Mouse (Mus musculus): ENCODE results near the gene Khdrbs2.

DNA sequence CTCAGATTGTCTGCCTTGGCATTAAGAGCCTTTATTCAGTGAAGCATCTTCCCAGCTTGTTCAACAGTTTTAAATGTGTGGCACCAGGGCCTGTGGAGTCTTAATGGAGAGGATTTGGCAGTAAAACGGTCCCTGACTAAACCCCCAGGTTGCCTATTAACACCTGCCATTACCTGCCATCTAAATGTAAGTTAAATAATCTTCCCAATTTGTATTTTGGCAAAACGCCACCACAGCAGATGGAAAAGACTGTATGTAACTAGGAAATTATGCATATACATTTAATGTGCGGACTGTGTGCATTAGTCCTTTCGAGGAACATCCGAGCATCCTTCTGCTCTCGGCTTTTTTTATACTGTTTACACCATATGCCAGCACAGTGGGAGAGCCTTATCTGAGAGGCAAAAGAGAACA lies 290.6 kb downstream of the Khdrbs2 start:
- TF ChIP-seq CHD2 (IDR thresholded peaks at IDR 0.05; ENCODE audit: low read depth, low read length) (no peak), MAFK (IDR thresholded peaks at IDR 0.05; ENCODE audit: insufficient read depth, low read depth, low read length) (no peak), HCFC1 (IDR thresholded peaks at IDR 0.05; ENCODE audit: borderline replicate concordance, insufficient read depth, low read length) (no peak), ZC3H11A (IDR thresholded peaks at IDR 0.05; ENCODE audit: borderline replicate concordance, low read depth, low read length) (no peak), ZNF384 (IDR thresholded peaks at IDR 0.05; ENCODE audit: low read depth, low read length) (no peak)
